Mouse (Mus musculus) thymus, adult 18-20 months (tissue): ENCODE measurements around the gene Rtp4.

Source experiments
- DNase-seq, 2 experiments: peaks; one replicate each; pipeline ENCODE4 v3.0.0; 2022; ENCODE audit warnings: mixed read lengths in 2 of 2

Rtp4 gene

DNA sequence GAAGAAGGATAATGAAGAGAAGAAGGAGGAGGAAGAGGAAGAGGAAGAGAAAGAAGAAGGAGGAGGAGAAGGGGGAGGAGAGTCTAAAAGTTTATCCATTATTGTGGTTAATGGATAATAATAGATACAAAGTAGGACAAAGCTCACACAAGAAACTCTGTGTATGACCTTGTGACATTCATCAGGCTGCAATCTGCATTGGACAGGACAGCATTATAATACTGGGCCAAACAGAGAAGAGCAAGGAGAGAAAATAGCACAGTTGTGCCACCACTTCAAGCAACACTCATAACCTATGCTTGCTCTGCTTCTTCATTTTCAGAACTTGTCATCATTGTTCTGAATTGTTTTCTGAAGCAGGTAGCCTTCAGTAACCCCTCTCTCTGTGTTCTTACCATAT, 72.4 kb downstream of the Rtp4 start:
- DNase-seq, result no peak

DNA sequence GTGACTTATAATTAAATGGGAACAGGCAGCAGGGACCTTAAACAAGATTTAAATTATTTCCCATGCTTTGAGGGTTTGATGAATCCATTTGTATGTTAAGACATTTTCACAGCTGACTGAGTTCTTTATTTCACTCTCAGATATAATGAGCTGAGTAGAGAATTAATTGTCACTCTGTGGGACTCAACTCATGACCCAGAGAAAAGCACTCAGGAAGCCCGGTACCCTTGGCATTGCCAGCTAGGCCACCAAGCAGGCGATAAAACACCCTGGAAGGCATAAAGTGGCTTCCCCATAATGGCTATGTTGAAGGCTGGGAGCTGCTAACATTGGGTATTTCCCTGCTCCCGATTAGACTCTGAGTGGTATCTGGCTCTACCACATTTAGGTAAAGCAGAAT, 76.6 kb downstream of the Rtp4 start:
- DNase-seq, result no peak

DNA sequence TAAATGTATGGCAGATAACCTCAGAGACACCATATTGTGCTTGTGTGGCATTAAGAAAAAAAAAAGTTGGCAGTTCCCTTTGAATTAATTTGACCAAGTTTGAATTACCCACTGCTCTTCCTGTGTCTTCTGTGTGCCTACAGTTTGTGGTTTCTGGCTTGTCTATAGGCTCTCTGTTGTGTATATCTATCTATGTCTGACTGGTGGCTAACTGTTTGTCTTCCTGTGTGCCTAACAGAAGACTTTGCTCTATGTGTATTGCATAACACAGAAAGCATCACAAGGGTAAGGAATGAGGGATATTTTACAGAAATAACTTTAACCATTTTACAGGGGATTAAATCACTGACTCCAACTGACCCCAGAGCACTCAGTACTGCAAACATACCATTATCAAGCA, 77.9 kb downstream of the Rtp4 start:
- DNase-seq, result no peak

DNA sequence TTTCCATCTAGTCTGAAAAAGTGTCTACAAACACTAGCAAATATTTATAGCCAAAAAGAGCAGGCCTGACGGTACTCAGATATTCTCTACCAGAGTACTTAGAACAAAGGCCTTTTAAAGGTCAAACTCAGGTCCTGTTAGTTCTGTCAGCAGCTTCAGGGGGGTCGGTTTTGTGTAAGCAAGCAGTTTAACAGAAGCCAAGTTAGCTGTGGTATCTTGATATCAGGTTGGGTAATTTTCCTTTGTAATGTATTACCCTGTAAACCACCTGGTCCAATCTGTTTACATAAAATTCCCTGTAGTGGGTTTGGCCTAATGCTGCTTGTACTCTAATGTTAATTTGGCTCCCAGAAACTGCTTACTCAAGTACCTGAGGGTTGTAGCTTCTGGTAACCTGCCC, 86.1 kb downstream of the Rtp4 start:
- DNase-seq, result no peak

DNA sequence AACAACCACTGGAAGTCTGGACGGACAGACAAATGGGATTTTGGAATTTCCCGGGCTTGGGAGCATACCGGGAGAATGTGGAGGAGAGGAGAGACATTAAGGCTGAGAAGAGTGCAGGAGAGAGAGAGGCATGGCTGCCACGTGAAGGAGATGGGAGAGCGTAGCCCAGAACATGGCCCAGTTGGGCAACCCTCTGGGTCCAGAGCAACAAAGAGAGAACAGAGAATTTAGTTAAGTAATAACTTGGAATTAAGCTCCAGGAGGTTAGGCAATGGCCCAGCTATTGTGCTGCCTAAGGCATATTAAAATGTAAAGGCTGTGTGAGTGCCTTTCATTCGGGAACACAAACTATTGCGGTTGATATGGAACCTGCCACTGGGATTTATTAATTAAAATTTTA, 86.6 kb downstream of the Rtp4 start:
- no peak for DNase-seq

DNA sequence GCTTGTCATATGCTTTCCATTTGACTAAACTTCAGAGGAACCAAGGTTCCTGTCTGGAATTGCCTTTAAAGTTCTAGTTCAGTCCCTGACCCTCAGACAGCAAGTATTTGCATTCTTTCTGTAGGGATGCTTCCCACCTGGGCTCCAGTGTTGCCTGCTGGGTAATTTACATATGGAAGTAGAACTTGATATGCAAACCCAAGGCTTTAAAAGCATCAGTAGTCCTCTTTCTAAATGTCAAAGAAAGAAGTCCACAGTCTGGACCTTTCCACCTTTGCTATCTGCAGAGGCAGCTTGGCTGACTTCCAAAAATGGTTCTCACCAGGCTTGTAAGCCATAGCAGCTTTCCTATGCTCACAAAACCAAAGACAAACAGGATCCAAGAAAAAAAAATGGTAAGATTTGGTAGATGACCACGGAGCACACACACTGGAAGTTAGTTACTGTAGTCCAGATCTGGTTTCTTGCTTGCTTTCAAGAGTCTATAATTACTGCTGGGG, 87.9 kb downstream of the Rtp4 start:
- DNase-seq, result no peak

DNA sequence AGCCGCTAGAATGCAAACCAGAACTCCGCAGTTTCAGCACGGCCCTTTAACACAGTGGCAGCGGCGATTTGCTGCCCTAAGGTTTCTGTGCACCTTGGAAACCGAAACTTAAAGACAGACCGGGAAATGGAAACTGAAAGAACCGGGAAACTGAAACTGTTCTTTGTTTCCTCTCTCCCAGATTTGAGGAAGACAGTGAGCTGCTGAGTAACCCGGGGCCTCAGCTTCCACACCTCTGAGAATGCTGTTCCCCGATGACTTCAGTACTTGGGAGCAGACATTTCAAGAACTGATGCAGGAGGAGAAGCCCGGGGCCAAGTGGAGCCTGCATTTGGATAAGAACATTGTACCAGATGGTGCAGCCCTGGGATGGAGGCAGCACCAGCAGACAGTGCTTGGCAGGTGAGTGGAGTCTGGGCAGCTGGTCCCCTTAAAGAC, 89.7 kb downstream of the Rtp4 start:
- peak in 1 of 2 experiments; percentile 14 for DNase-seq

DNA sequence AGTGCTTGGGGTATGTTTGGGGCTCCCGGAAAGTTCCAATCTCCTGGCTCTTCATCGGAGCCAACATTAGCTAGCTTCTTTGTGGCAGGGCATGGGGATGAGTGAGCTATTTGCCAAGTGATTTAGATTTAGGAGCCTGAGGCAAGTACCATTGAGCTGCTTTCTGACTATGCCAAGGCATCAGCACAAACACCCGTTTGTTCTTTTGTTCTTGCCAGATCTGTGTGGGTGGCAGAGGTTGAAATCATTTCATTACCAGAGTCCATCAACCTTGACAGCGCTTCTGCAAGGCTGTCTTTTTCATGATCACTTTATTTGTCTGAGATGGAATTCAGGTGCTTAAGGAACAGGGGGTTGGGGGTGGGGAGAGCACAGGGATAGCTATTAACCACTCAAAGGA, 104.1 kb downstream of the Rtp4 start:
- DNase-seq, result no peak

DNA sequence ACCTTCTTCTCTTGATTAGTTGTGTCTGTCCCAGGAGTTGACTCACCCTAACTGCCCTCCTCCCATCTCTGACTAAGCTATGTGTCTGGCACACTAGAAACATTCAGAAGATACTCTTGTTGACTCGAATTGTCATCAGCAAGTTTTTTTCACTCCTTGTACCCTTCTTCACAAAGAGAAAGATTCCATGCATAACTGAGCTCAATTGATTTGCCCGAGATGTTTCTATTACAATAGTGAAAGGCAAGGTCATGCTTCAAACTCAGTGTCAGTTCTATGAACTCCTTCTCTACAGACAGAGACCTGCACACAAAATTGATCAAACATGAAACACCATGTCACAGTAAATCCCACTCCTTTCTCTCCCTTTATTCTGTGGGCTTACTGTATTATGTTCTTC, 111.4 kb downstream of the Rtp4 start:
- no peak for DNase-seq

DNA sequence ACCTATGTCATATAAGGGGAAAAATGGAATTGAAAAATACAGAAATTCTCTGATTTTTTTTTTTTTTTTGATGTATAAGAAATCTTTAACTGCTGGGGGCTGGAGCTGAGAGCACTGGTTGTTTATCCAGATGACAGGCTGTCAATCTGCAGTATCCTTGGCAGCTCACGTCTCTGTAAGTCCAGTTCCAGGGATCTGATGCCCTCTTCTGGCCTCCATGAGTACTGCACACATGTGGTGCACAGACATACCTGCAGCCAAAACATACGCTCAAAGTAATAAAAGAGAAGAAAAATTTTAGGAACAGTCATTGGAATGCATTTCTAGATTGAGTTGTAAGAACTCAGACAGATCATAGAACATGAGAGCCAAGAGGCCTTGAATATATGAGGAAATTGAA, 112.6 kb downstream of the Rtp4 start:
- no peak for DNase-seq

DNA sequence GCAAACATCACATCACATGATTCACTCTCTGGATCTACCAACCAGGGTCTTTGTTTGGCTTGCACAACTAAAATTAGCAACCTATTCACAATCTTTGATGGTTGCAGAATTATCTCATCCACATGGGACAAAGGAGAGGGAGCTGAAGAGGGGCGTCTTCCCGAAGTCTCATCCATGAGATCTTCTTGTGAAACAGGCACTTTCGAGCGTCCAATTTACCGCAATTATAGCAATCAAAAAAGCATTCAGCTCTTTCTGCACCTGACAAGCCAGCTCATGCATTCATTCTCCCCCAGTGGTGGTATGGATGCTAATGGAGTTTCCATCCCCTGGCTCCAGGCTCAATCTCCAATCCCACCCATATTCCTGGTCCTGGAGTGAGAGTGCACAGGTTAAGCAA, 132.9 kb downstream of the Rtp4 start:
- DNase-seq, result no peak

DNA sequence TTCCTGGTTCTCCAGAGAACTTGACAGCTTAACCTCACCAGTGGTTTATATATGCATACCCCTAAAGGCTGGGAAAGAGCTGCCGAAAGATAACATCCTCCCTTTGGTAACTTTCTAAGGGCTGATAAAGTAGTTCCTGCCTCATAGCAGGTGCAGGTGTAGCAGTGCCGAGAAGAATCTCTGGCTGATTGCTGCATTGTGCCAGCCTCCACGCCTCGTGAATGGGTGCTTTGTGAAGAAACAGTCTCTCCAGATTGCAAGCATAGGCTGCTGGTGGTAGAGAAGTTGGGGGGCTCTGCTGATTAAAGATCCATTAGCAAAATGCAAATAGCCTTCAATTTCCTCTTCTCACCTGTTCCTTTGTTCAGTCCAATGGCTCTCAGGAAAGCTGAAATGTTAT, 133.4 kb downstream of the Rtp4 start:
- no peak for DNase-seq

DNA sequence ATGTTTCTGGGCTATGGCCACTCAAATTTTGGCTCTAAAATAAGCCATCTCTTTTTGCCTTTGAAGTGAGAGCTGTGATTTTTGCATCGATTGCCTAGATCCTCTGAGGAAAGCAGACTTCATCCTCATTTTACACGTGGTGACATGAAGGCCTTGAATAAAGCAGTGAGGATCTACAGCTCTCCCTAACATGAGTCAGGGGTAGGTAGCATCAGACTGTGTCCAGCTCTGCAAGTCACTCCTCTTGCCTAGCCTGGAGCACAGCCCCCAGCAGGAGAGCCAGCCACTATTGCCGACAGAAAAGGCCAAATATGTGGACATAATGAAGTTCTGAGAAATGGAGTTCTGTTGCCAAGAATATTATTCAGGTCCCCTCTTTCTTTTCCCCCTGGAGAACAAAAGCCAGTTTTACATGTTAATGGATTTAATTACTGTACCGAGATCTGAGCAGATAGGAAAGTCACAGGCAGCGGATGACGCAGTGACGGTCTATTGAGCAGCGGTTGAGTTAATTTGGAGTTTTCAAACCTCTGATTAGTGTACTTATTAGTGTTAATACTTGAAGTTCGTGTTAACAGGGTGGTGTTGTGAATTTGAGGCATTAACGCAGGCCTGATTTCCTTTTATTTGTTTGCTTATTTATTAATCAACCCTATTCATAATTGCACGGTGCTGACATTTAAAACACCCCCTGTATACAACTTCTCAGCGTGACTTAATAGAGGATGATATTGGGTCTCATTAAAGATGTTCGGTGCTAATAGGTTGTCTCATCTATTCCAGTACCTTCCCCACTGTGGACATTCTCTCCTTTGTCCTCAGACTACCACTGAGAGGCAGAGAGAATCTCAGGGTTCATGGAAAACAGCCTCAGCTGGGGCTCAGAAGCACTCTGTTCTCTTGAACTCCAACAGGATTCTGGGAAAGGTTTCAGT, 139.8 kb downstream of the Rtp4 start:
- DNase-seq, result no peak
